Mouse (Mus musculus) E14TG2a.4 (cell line): ENCODE measurements at regions not wholly inside any gene's neighbourhood (a gene's known extent, or its start where the extent isn't known, plus 50 kb on each side); places are given as distances from the start of the nearest gene placed in this dataset.

Source experiments
- H3K27me3 ChIP-seq: 2 replicates; pipeline ENCODE4 v1.6.1; 2014; ENCODE audit warnings: low read length, control low read depth; ENCODE audit not compliant: insufficient read depth
- H3K36me3 ChIP-seq: 2 replicates; pipeline ENCODE4 v1.6.1; 2014; ENCODE audit warnings: low read length, control low read depth; ENCODE audit not compliant: insufficient read depth
- H3K4me1 ChIP-seq: replicated peaks from 2 replicates; pipeline ENCODE4 v1.6.1; 2014; ENCODE audit warnings: low read depth, low read length, control low read depth
- H3K4me3 ChIP-seq: replicated peaks from 2 replicates; pipeline ENCODE4 v1.5.1; 2014; ENCODE audit warnings: mild to moderate bottlenecking, low read length
- H3K9me3 ChIP-seq: 2 replicates; pipeline ENCODE4 v1.6.1; 2014; ENCODE audit warnings: low read length, control low read depth
- CTCF ChIP-seq: conservative IDR thresholded peaks from 2 replicates; pipeline ENCODE4 v1.5.1; 2014; ENCODE audit warnings: low read length
- NANOG ChIP-seq: IDR thresholded peaks from 2 replicates; pipeline ENCODE4 v1.6.1; 2014; ENCODE audit warnings: borderline replicate concordance, low read length, mixed read lengths
- POU5F1 ChIP-seq: IDR thresholded peaks from 2 replicates; pipeline ENCODE4 v1.6.1; 2014; ENCODE audit warnings: low read length, borderline replicate concordance

DNA sequence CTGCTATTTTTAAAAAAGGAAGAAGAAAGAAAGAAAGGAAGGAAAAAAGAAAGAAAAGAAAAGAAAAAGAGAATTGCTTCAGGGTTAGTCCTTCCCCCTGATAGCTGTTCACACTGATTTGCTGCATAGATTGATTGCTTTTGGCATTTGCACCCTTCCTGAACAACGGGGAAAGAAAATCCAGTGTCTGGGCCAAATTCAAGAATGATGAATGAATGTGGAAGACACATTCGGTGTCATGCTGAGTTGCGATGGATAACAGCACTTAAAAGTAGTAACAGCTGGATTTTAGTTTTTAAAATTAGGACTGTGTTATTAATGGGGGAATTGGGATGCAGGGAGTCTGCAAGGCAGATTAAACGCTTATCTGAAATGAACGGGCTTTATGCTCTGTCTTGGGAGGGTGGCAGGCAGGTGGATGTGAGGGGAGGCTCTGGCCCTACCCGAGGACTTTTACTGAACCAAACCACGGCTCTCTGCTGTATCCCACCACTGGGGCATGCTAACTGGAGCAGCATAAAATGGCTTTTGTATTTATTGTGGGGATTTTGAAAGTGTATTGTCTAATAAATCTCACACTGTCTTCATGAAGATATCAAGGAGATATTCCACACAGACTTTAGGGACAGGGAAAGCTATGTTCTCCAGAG, 114.4 kb downstream of the Lca5 start:
- H3K36me3 ChIP-seq = no peaks in the 10 kb centered on the region

DNA sequence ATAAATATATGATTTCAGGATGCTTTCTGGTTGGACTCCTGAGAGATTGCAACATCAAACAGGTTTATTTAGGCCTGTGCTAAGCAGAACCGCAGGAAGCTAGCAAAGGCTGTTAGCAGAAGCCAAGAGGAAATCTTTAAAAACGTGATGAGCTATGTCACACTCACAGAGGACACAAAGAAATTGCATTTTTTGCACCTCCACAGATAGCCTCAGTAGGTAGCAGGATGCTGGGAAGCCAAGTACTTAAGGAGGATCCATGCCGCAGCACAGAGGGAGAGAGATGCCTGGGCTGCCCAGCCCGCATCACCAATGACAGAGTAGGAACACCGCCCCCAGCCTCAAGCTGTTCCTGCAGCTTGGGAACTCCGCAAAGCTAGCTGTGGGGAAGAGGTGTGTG, 115.0 kb downstream of the Lca5 start:
- Histone ChIP-seq H3K27me3 (no peaks in the 10 kb centered on the region; the same call in 1 of the 2 replicates), H3K4me3 (no peak overlapping the region), H3K36me3 (no peaks in the 10 kb centered on the region), H3K9me3 (no peaks in the 10 kb centered on the region), H3K4me1 (no peaks in the 10 kb centered on the region)
- TF ChIP-seq NANOG (no peak), POU5F1 (no peak), CTCF (no peak)

More for the DNA sequence above, 114.4 kb downstream of the Lca5 start:
- Histone ChIP-seq H3K4me3 (no peak overlapping the region), H3K4me1 (no peaks in the 10 kb centered on the region), H3K9me3 (no peaks in the 10 kb centered on the region), H3K27me3 (no peaks in the 10 kb centered on the region; the same call in 1 of the 2 replicates)
- TF ChIP-seq CTCF (no peak), NANOG (no peak), POU5F1 (no peak)

DNA sequence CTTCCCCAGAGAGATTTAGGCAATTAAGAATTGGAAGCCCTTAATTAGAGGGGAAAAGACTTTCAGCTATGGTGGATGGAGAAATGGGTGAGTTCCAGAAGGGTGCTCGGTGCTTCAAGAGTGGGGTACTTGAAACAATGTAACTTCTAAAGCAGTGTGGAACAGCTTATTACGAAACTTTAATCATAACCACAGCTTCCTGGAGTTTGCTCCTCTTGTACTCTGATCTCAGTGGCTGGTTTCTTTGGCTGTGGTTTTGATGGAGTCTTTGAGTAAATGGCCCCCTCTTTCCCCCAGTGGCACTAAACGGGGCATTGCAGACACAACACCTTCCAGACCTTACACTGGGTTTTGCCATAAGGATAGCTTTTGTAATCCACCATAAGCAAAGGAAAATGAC, 116.6 kb downstream of the Lca5 start:
- Histone ChIP-seq H3K9me3 (no peaks in the 10 kb centered on the region), H3K4me1 (no peaks in the 10 kb centered on the region), H3K36me3 (no peaks in the 10 kb centered on the region), H3K4me3 (no peak overlapping the region), H3K27me3 (no peaks in the 10 kb centered on the region; the same call in 1 of the 2 replicates)
- no peak for TF ChIP-seq NANOG
- no peak for TF ChIP-seq POU5F1
- no peak for TF ChIP-seq CTCF

DNA sequence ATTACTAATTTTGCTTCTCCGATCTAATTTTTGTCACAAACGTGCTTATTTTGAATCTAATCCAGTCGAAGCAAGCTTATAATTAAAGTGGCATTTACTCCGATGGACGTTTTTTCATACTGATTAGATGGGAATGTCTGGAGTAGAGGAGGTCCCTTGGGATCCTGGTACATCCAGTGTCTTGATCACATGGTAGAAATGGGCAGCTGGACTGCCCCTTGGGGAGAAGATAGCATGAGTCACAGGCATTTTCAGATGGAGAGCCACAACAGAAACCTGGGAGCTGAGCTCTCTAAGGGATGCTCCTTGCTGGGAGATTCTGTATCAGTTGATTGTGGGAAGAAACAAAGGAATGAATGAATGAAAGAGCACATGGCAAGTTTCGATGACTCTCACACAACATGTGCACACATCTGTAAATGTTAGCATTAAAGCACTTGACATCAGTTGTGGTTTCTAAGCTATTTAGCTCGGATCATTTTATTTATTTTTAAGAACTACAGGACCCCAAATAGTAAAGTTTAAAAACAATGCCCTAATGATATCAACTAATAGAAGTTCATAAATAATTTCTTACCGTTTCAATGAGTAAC, 117.8 kb downstream of the Lca5 start:
- Histone ChIP-seq H3K36me3 (no peaks in the 10 kb centered on the region), H3K9me3 (no peaks in the 10 kb centered on the region), H3K27me3 (no peaks in the 10 kb centered on the region; the same call in 1 of the 2 replicates), H3K4me1 (no peaks in the 10 kb centered on the region), H3K4me3 (no peak overlapping the region)
- no peak for TF ChIP-seq NANOG
- TF ChIP-seq POU5F1 = no peak

DNA sequence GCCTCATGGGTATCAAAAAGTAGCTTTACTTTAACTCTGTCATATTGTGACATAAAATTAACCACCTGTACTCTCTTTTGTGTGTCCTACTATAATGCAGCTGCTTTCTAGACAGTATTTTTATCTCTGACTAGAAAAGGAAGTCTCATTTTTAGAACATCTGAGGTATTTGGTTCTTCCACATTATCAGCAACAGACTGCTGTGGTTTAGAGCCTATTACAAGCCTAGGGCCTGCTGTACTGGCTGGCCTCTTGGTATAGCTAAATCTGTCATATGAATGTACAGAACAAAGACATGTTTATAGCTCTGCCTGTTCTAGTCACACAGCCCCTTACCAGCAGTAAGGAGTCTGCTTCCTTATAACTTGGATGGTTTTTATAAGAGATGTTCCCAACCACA, 119.1 kb downstream of the Lca5 start:
- H3K4me3 ChIP-seq = no peak overlapping the region
- TF ChIP-seq POU5F1 (no peak), CTCF (no peak), NANOG (no peak)
- no peaks in the 10 kb centered on the region for H3K9me3 ChIP-seq
- H3K27me3 ChIP-seq = no peaks in the 10 kb centered on the region; the same call in 1 of the 2 replicates
- H3K36me3 ChIP-seq = no peaks in the 10 kb centered on the region
- H3K4me1 ChIP-seq = no peaks in the 10 kb centered on the region

DNA sequence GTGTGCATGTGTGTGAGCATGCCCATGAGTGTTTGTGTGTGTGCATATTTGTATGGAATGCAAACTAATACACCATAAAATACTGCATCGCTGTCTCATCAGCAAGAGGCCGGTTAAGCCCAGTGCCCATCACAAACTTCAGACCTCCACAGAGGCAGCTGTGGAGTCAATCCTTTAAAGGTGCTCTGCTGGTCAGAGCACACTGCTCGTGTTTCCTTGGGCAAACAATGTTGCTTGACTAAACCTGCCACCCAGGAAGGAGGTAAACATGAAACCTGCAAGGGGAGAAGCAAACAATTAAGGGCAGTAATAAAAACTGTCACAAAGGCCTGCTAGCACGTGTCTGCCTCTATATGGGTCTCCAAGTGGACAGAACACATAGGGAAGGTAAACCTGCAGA, 120.1 kb downstream of the Lca5 start:
- no peak overlapping the region for H3K4me3 ChIP-seq
- no peaks in the 10 kb centered on the region; the same call in 1 of the 2 replicates for H3K27me3 ChIP-seq
- no peaks in the 10 kb centered on the region for H3K9me3 ChIP-seq
- TF ChIP-seq POU5F1 (no peak), NANOG (no peak), CTCF (no peak)
- no peaks in the 10 kb centered on the region for H3K36me3 ChIP-seq
- no peaks in the 10 kb centered on the region for H3K4me1 ChIP-seq

DNA sequence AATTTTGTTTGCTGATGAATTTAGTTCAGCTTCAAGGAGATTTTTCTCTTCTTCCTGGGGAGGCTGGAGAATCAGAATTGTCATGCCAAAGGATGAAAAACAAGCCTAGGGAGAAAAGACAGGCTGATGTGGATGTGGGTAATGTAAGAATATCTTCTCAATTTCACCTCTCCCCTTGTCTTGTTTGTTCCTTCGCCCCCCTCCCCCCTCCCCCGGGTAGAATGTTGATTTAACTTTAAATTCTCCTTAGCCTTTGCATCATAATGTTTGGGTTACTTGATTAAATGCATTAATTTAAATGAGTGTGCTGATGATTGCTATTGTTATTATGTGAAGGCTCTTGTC, 124.1 kb downstream of the Lca5 start:
- Histone ChIP-seq H3K27me3 (no peaks in the 10 kb centered on the region), H3K36me3 (no peaks in the 10 kb centered on the region), H3K9me3 (no peaks in the 10 kb centered on the region), H3K4me3 (no peak overlapping the region), H3K4me1 (no peaks in the 10 kb centered on the region)
- TF ChIP-seq POU5F1 (no peak), NANOG (no peak), CTCF (no peak)

DNA sequence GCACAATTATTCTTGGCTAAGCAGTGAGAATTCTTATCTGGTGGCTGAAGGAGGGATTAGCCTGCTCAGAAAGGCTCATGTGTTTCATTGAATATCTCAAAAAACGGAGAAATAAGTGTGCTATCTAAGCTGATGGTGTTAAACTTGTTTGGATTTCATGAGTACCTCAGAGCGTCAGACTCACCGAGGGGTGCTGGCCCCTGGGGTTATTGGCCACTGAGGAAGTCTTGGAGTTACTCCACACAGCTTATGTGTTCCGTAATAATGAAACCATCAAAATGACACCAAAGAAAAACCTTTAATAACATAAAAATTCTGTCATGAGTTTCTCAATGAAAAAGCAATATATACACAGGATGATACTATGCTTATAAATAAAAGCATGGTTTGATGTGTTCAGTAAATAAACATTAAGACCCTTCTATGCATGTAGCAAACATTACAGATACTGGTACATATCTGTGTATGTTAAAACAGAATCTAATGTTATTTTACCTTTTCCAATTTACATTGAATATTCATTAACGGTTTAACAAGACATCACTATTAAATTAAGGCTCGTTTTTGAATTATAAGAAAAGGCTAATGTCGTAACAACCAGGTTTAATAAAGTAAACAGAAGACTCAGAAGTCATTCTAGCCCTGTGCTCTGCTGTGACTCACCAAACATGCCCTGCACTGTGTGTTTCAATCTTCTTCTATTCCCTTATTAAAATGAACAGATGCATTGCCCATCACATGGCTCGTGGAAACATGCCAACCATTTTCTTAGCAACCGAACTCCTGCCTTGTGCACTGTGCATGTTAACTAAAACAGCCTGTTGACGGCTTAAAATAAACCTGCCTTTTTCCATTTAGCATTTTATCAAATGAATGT, 124.7 kb downstream of the Lca5 start:
- no peak for TF ChIP-seq POU5F1
- TF ChIP-seq CTCF = no peak
- no peak for TF ChIP-seq NANOG
- Histone ChIP-seq H3K9me3 (no peaks in the 10 kb centered on the region), H3K36me3 (no peaks in the 10 kb centered on the region), H3K4me1 (no peaks in the 10 kb centered on the region), H3K27me3 (no peaks in the 10 kb centered on the region), H3K4me3 (no peak overlapping the region)
